Mouse (Mus musculus) liver, adult 2 months (tissue): ENCODE data around the gene Gad2. TPM values are rescaled to one million over a fixed set of nuclear protein-coding genes. Genes with fewer than 3 reads are reported as not detected.

ENCODE experiments used
- DNase-seq: peaks from one replicate; pipeline ENCODE4 v3.0.0-alpha.2; 2011; ENCODE audit warnings: low read depth, low spot score; ENCODE audit errors: extremely low read depth
- H3K27ac ChIP-seq: fragments of 200-500 bp; replicated peaks from 2 replicates; pipeline ENCODE4 v1.5.1; 2012; ENCODE audit warnings: low read depth, mild to moderate bottlenecking, control low read depth, inconsistent platforms, low read length; ENCODE audit not compliant: insufficient read depth
- H3K27me3 ChIP-seq: fragments of 200-500 bp; 2 replicates; pipeline ENCODE4 v1.6.1; 2012; ENCODE audit warnings: mild to moderate bottlenecking, moderate library complexity, low read length, inconsistent platforms; ENCODE audit not compliant: control insufficient read depth, insufficient read depth
- H3K36me3 ChIP-seq: fragments of 200-500 bp; 2 replicates; pipeline ENCODE4 v1.6.1; 2012; ENCODE audit warnings: low read length, inconsistent platforms; ENCODE audit not compliant: control insufficient read depth, insufficient read depth
- H3K4me1 ChIP-seq: fragments of 200-500 bp; 2 replicates; pipeline ENCODE4 v1.6.1; 2011; ENCODE audit warnings: low read length; ENCODE audit not compliant: control insufficient read depth, insufficient read depth
- H3K4me3 ChIP-seq: fragments of 200-500 bp; 2 replicates; pipeline ENCODE4 v1.5.1; 2011; ENCODE audit warnings: low read depth, mild to moderate bottlenecking, control low read depth, low read length, moderate library complexity; ENCODE audit not compliant: insufficient read depth
- H3K79me2 ChIP-seq: fragments of 200-500 bp; 2 replicates; pipeline ENCODE4 v1.6.1; 2012; ENCODE audit warnings: inconsistent platforms, mild to moderate bottlenecking, low read length, moderate library complexity; ENCODE audit not compliant: control insufficient read depth, insufficient read depth
- H3K9ac ChIP-seq: fragments of 200-500 bp; 2 replicates; pipeline ENCODE4 v1.6.1; 2012; ENCODE audit warnings: low read depth, mild to moderate bottlenecking, control low read depth, inconsistent platforms, low read length
- CTCF ChIP-seq: fragments of 200-500 bp; IDR thresholded peaks from 2 replicates; pipeline ENCODE4 v1.5.1; 2011; ENCODE audit warnings: low read depth, low read length, control low read depth
- POLR2A ChIP-seq: fragments of 200-500 bp; IDR thresholded peaks from 2 replicates; pipeline ENCODE4 v1.6.1; 2011; ENCODE audit warnings: low read length, control low read depth; ENCODE audit not compliant: insufficient read depth; ENCODE audit errors: extremely low read depth
- WGBS: fragments of 180-500 bp; shearing (Covaris S2); methylation state at CpG from one replicate; pipeline ENCODE4 v1.1.7; 2018; 5-methylcytosine and 5-hydroxymethylcytosine counted together
- polyA plus RNA-seq: library from polyadenylated mRNA; depleted of rRNA; stranded (reverse); fragments of >200 nt; gene quantifications from 2 replicates; pipeline ENCODE4 v1.2.3, GENCODE M21; 2012
- total RNA-seq: library from RNA; depleted of rRNA; stranded (reverse); fragments of >200 nt; gene quantifications from 2 replicates; pipeline ENCODE4 v1.2.3, GENCODE M21; 2014

Gad2 gene
- total and polyA plus RNA-seq, 2 experiments = under 0.01 TPM; not detected in 1

DNA sequence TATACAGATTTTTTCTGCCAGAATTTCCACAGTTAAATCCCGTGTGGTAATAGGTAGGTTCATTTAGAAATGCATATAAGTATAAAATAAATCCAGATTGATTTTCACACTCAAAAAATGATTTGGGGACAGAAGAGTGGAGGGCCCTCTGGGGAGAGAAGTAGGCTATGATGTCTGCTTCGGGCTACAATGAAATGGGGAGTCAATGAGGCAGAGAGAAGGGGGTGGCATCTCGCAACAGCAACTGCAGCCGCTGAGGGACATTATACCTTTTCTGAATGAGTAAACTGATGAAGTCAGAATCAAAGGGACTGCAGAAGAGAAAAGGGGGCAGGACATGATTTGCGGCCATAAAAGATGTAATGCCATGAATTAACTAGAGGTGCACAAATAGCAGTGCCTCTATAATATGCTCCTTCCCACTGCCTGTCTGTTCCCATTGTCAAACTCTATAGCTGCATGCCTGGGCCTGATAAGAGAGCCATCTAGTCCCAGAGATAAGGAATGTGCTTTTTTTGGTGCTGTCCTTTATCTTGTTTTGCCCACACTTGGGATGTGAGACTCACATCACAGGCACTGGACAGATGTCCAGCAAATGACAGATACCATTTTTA is 5.9 kb downstream of the Gad2 start:
- TF ChIP-seq CTCF (no peak), POLR2A (no peak)
- Histone ChIP-seq H3K36me3 (no peaks in the 10 kb centered on the region), H3K4me1 (no peaks in the 10 kb centered on the region), H3K9ac (no peak overlapping the region), H3K27ac (no peak overlapping the region), H3K4me3 (no peak overlapping the region), H3K79me2 (no peaks in the 10 kb centered on the region), H3K27me3 (peaks cover 20% of the 10 kb centered on the region)
- 38% methylated on average over 5 of the region's 5 CpGs for WGBS
- no peak for DNase-seq

- Histone ChIP-seq H3K27ac (no peak overlapping the region), H3K4me3 (no peak overlapping the region), H3K36me3 (no peaks in the 10 kb centered on the region), H3K4me1 (no peaks in the 10 kb centered on the region), H3K27me3 (no peaks in the 10 kb centered on the region), H3K79me2 (no peaks in the 10 kb centered on the region), H3K9ac (no peak overlapping the region)
- TF ChIP-seq POLR2A (no peak), CTCF (peak; percentile 65)
- WGBS = 30% methylated on average over 8 of the region's 8 CpGs
- peak; percentile 39 for DNase-seq
These were observed 12.8 kb downstream of the Gad2 start for GRCm38 (mm10) chr2:22634766-22635165.

DNA sequence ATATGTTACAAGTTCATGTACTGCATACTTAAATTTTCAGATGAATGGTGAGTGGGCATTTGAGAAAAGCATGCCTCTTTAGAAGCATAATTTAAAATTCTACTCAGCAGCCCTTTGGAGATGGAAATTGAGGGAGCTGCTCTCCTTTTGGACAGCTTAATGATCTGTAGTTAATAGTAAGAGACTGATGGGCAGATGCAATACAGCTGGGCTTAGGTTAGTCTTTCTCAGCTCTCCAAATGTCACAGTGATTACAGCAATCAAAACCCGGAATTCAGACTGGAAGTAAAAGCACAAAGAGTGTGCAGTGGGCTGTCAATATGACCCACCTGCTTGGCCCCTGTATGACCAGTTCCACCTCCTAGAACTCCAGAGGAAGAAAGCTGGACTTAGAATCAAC is 24.1 kb downstream of the Gad2 start:
- H3K79me2 ChIP-seq = no peaks in the 10 kb centered on the region
- no peak overlapping the region for H3K4me3 ChIP-seq
- 68% methylated on average over 1 of the region's 1 CpGs for WGBS
- H3K9ac ChIP-seq = no peak overlapping the region
- H3K4me1 ChIP-seq = no peaks in the 10 kb centered on the region
- no peaks in the 10 kb centered on the region for H3K36me3 ChIP-seq
- TF ChIP-seq CTCF = no peak
- no peak for TF ChIP-seq POLR2A
- no peak overlapping the region for H3K27ac ChIP-seq
- no peaks in the 10 kb centered on the region; the same call in 1 of the 2 replicates for H3K27me3 ChIP-seq
- no peak for DNase-seq

DNA sequence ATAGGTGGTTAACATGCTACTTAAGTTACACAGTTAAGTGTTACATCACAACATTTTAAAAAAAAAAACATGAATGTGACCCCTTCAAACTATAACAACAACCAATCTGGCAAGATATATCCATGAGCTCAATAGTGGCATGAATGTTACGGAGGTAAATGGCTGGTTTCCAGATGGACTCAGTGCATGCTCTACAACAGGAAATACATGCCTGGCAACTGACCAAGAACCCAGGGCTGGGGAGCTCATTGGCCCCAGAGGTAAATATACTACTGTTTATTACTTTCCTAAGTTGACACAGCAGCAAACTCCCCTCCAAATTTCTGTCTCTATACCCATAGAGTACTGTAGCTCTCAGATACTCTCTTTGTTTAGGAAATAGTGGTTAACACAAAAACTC is 26.4 kb downstream of the Gad2 start:
- DNase-seq = peak; percentile 10
- WGBS = 49% methylated on average over 1 of the region's 1 CpGs

GRCm38 (mm10) chr2:22651826-22652225 is 29.8 kb downstream of the Gad2 start:
- H3K79me2 ChIP-seq = no peaks in the 10 kb centered on the region
- no peaks in the 10 kb centered on the region for H3K4me1 ChIP-seq
- 84% methylated on average over 4 of the region's 4 CpGs for WGBS
- H3K27me3 ChIP-seq = no peaks in the 10 kb centered on the region
- H3K27ac ChIP-seq = no peak overlapping the region
- H3K9ac ChIP-seq = no peak overlapping the region
- H3K4me3 ChIP-seq = no peak overlapping the region
- H3K36me3 ChIP-seq = no peaks in the 10 kb centered on the region
- no peak for TF ChIP-seq CTCF
- no peak for TF ChIP-seq POLR2A
- no peak for DNase-seq

More for the DNA sequence above, 26.4 kb downstream of the Gad2 start:
- Histone ChIP-seq H3K4me3 (no peak overlapping the region), H3K79me2 (no peaks in the 10 kb centered on the region), H3K27me3 (no peaks in the 10 kb centered on the region), H3K9ac (no peak overlapping the region), H3K4me1 (no peaks in the 10 kb centered on the region), H3K36me3 (no peaks in the 10 kb centered on the region), H3K27ac (no peak overlapping the region)
- TF ChIP-seq CTCF (no peak), POLR2A (no peak)

- Histone ChIP-seq H3K27me3 (no peaks in the 10 kb centered on the region), H3K36me3 (no peaks in the 10 kb centered on the region), H3K4me3 (no peak overlapping the region), H3K4me1 (peaks cover 2% of the 10 kb centered on the region; the same call in 1 of the 2 replicates), H3K79me2 (no peaks in the 10 kb centered on the region), H3K27ac (no peak overlapping the region), H3K9ac (no peak overlapping the region)
- WGBS = 16% methylated on average over 1 of the region's 1 CpGs
- peak; percentile 95 for DNase-seq
- TF ChIP-seq CTCF = no peak
These were observed 41.7 kb downstream of the Gad2 start for GRCm38 (mm10) chr2:22663731-22664130.
